Mouse (Mus musculus) layer of hippocampus, adult 2 months (tissue): ENCODE measurements around the gene Cend1. TPM values are rescaled to one million over a fixed set of nuclear protein-coding genes. Genes with fewer than 3 reads are reported as not detected.

ENCODE experiments used
- DNase-seq, 2 experiments: peaks; one replicate each; pipeline ENCODE4 v3.0.0; 2022; ENCODE audit warnings: low spot score in 2 of 2
- H3K27ac ChIP-seq: fragments of 200-600 bp; 2 replicates; pipeline ENCODE4 v1.8.1; 2022
- H3K4me3 ChIP-seq: fragments of 200-600 bp; 2 replicates; pipeline ENCODE4 v1.8.1; 2022; ENCODE audit warnings: mild to moderate bottlenecking
- CTCF ChIP-seq: fragments of 200-600 bp; conservative IDR thresholded peaks from 2 replicates; pipeline ENCODE4 v1.8.1; 2022; ENCODE audit warnings: antibody characterized with exemption, mild to moderate bottlenecking, moderate library complexity
- long read RNA-seq, 2 experiments: library from polyadenylated mRNA; stranded (forward); transcript quantifications; one replicate each; pipeline ENCODE4 v2.0.0; 2021; ENCODE audit warnings: borderline mapping rate in 2 of 2
- total RNA-seq, 2 experiments: library from RNA; stranded (reverse); gene quantifications; 2 replicates each; pipeline ENCODE4 v1.2.3; 2021

Gene Cend1
- 100 to 1,000 TPM; 251 to 263 TPM for total RNA-seq
- long read RNA-seq, experiment 1, transcript Cend1-202 (2 exons, 1,733 nt): major isoform, 59 of 84 reads
- long read RNA-seq, experiment 1, transcript Cend1-203 (2 exons, 1,697 nt): minor isoform, 10 of 84 reads
- long read RNA-seq, experiment 1, partial matches to known transcripts: 15 of 84 reads
- long read RNA-seq, experiment 1, other reads (novel, unspliced or antisense): 0 of 84 reads
- long read RNA-seq, experiment 2, transcript Cend1-203 (2 exons, 1,697 nt): minor isoform, 23 of 98 reads
- long read RNA-seq, experiment 2, transcript Cend1-202 (2 exons, 1,733 nt): major isoform, 64 of 98 reads
- long read RNA-seq, experiment 2, partial matches to known transcripts: 1 of 98 reads
- long read RNA-seq, experiment 2, other reads (novel, unspliced or antisense): 10 of 98 reads

GRCm38 (mm10) chr7:141429310-141429709 lies at the start of gene Cend1:
Gene Cend1, minus strand, starts transcription at chr7:141429491.
- peak within 1 kb of the TSS; percentile 98 for H3K27ac ChIP-seq
- 0 out of 2 replicates have a peak, but pooled peaks have one; percentile 12 for TF ChIP-seq CTCF
- peak within 1 kb of the TSS; percentile 77 for H3K4me3 ChIP-seq
- DNase-seq: peak; percentile 87 to 94

GRCm38 (mm10) chr7:141478270-141478748 lies 49.0 kb upstream of the Cend1 start:
- DNase-seq: no peak
- no peak for TF ChIP-seq CTCF
- Histone ChIP-seq H3K4me3 (no peak overlapping the region), H3K27ac (peak overlapping the region; percentile 28; the same call in 1 of the 2 replicates)

- Histone ChIP-seq H3K4me3 (no peak overlapping the region; the same call in 1 of the 2 replicates), H3K27ac (peak overlapping the region; percentile 71; the same call in 1 of the 2 replicates)
- no peak for DNase-seq
- TF ChIP-seq CTCF: no peak
Observed at GRCm38 (mm10) chr7:141477578-141478269, 48.4 kb upstream of the Cend1 start.

GRCm38 (mm10) chr7:141476981-141477370 lies 47.7 kb upstream of the Cend1 start:
- H3K4me3 ChIP-seq: peak overlapping the region; percentile 28; the same call in 1 of the 2 replicates
- no peak for TF ChIP-seq CTCF
- DNase-seq: no peak

GRCm38 (mm10) chr7:141476226-141476980 lies 47.1 kb upstream of the Cend1 start:
- Histone ChIP-seq H3K4me3 (peak overlapping the region; percentile 86), H3K27ac (peak overlapping the region; percentile 99)
- TF ChIP-seq CTCF: peak; percentile 41
- DNase-seq: no peak

More at GRCm38 (mm10) chr7:141476981-141477370, 47.7 kb upstream of the Cend1 start:
- peak overlapping the region; percentile 71; the same call in 1 of the 2 replicates for H3K27ac ChIP-seq

GRCm38 (mm10) chr7:141475805-141476158 lies 46.5 kb upstream of the Cend1 start:
- no peak for DNase-seq
- H3K4me3 ChIP-seq: peak overlapping the region; percentile 86
- no peak for TF ChIP-seq CTCF
- peak overlapping the region; percentile 99 for H3K27ac ChIP-seq

- 0 out of 2 replicates have a peak, but pooled peaks have one; percentile 17 for TF ChIP-seq CTCF
- H3K27ac ChIP-seq: peak within 1 kb of the TSS; percentile 99
- DNase-seq: peak; percentile 69 to 75
- peak within 1 kb of the TSS; percentile 86 for H3K4me3 ChIP-seq
Observed at GRCm38 (mm10) chr7:141475011-141475804, 45.9 kb upstream of the Cend1 start, which contains the start of the genes Polr2l and Tspan4. Gene Polr2l, minus strand, starts transcription at chr7:141475132. Gene Tspan4, plus strand, starts transcription at chr7:141475240.

- Histone ChIP-seq H3K27ac (peak overlapping the region; percentile 99; the same call in 1 of the 2 replicates), H3K4me3 (peak overlapping the region; percentile 86)
- no peak for TF ChIP-seq CTCF
- no peak for DNase-seq
Observed at GRCm38 (mm10) chr7:141474160-141474559, 44.9 kb upstream of the Cend1 start.

- DNase-seq: no peak
- TF ChIP-seq CTCF: no peak
- no peak overlapping the region for H3K4me3 ChIP-seq
Observed at GRCm38 (mm10) chr7:141472763-141473162, 43.5 kb upstream of the Cend1 start.

GRCm38 (mm10) chr7:141472226-141472625 lies 42.9 kb upstream of the Cend1 start:
- Histone ChIP-seq H3K27ac (no peak overlapping the region), H3K4me3 (no peak overlapping the region)
- TF ChIP-seq CTCF: no peak

More at GRCm38 (mm10) chr7:141472763-141473162, 43.5 kb upstream of the Cend1 start:
- H3K27ac ChIP-seq: no peak overlapping the region

GRCm38 (mm10) chr7:141471236-141471635 lies 41.9 kb upstream of the Cend1 start:
- TF ChIP-seq CTCF: no peak
- DNase-seq: no peak
- no peak overlapping the region for H3K4me3 ChIP-seq
- no peak overlapping the region for H3K27ac ChIP-seq

More at GRCm38 (mm10) chr7:141472226-141472625, 42.9 kb upstream of the Cend1 start:
- DNase-seq: no peak

- no peak for TF ChIP-seq CTCF
Observed at GRCm38 (mm10) chr7:141470637-141470944, 41.3 kb upstream of the Cend1 start.

More at GRCm38 (mm10) chr7:141470637-141470944, 41.3 kb upstream of the Cend1 start:
- no peak overlapping the region for H3K4me3 ChIP-seq
- no peak overlapping the region for H3K27ac ChIP-seq
- DNase-seq: no peak
